Mouse (Mus musculus): Measurements from ENCODE around the gene Fam3c. TPM values are rescaled to one million over a fixed set of nuclear protein-coding genes. Genes with fewer than 3 reads are reported as not detected.
A peak's percentile ranks its signal among the peaks of the same experiment; 100 is the strongest.

Fam3c gene
- polyA plus RNA-seq, 1 experiment from 2014 or later: 59.1 TPM

GRCm38 (mm10) chr6:22357351-22357750 is 1.3 kb upstream of the Fam3c start:
- Histone ChIP-seq H3K4me1 (ENCODE audit: insufficient read depth, low read length) (peaks cover 29% of the 10 kb centered on the region), H3K27ac (ENCODE audit: low read length) (no peak overlapping the region), H3K36me3 (ENCODE audit: insufficient read depth, low read length) (no peaks in the 10 kb centered on the region), H3K4me3 (ENCODE audit: low read length) (no peak overlapping the region), H3K9me3 (ENCODE audit: low read length) (peaks cover 3% of the 10 kb centered on the region), H3K9ac (replicated peaks; ENCODE audit: low read length) (no peak overlapping the region), H3K27me3 (ENCODE audit: insufficient read depth, low read length) (no peaks in the 10 kb centered on the region), H3K4me2 (replicated peaks; ENCODE audit: low read depth, low read length) (no peak overlapping the region)
- WGBS: 97% methylated on average over 4 of the region's 4 CpGs
- ATAC-seq (ENCODE audit: low FRiP score, low TSS enrichment): no peak

GRCm38 (mm10) chr6:22355396-22356085 is 502 bp downstream of the Fam3c start:
- H3K9me3 ChIP-seq (ENCODE audit: low read length): peaks cover 3% of the 10 kb centered on the region
- no peaks in the 10 kb centered on the region for H3K36me3 ChIP-seq (ENCODE audit: insufficient read depth, low read length)
- H3K4me2 ChIP-seq (replicated peaks; ENCODE audit: low read depth, low read length): peak overlapping the region; percentile 55
- ATAC-seq (ENCODE audit: low FRiP score, low TSS enrichment): peak; percentile 88; the same call in 1 of the 2 replicates
- H3K4me3 ChIP-seq (ENCODE audit: low read length): peak overlapping the region; percentile 89
- H3K27ac ChIP-seq (ENCODE audit: low read length): peak overlapping the region; percentile 75
- peak overlapping the region; percentile 91 for H3K9ac ChIP-seq (replicated peaks; ENCODE audit: low read length)
- no peaks in the 10 kb centered on the region for H3K27me3 ChIP-seq (ENCODE audit: insufficient read depth, low read length)
- peaks cover 39% of the 10 kb centered on the region for H3K4me1 ChIP-seq (ENCODE audit: insufficient read depth, low read length)
- WGBS: 2% methylated on average over 56 of the region's 62 CpGs

- H3K27ac ChIP-seq (ENCODE audit: low read length): no peak overlapping the region
- H3K4me2 ChIP-seq (replicated peaks; ENCODE audit: low read depth, low read length): peak overlapping the region; percentile 55
- WGBS: 65% methylated on average over 7 of the region's 7 CpGs
- no peak overlapping the region for H3K9ac ChIP-seq (replicated peaks; ENCODE audit: low read length)
- H3K36me3 ChIP-seq (ENCODE audit: insufficient read depth, low read length): no peaks in the 10 kb centered on the region
- peaks cover 3% of the 10 kb centered on the region for H3K9me3 ChIP-seq (ENCODE audit: low read length)
- no peak for ATAC-seq (ENCODE audit: low FRiP score, low TSS enrichment)
- H3K4me1 ChIP-seq (ENCODE audit: insufficient read depth, low read length): peaks cover 39% of the 10 kb centered on the region
- no peaks in the 10 kb centered on the region for H3K27me3 ChIP-seq (ENCODE audit: insufficient read depth, low read length)
- peak overlapping the region; percentile 89 for H3K4me3 ChIP-seq (ENCODE audit: low read length)
Observed at GRCm38 (mm10) chr6:22354675-22355074, 1.4 kb downstream of the Fam3c start.

- H3K9ac ChIP-seq (replicated peaks; ENCODE audit: low read length): no peak overlapping the region
- H3K4me2 ChIP-seq (replicated peaks; ENCODE audit: low read depth, low read length): peak overlapping the region; percentile 55
- H3K27me3 ChIP-seq (ENCODE audit: insufficient read depth, low read length): no peaks in the 10 kb centered on the region
- ATAC-seq (ENCODE audit: low FRiP score, low TSS enrichment): no peak
- H3K36me3 ChIP-seq (ENCODE audit: insufficient read depth, low read length): no peaks in the 10 kb centered on the region
- WGBS: 24% methylated on average over 1 of the region's 1 CpGs
- no peak overlapping the region for H3K4me3 ChIP-seq (ENCODE audit: low read length)
- peaks cover 43% of the 10 kb centered on the region for H3K4me1 ChIP-seq (ENCODE audit: insufficient read depth, low read length)
- peaks cover 3% of the 10 kb centered on the region for H3K9me3 ChIP-seq (ENCODE audit: low read length)
- H3K27ac ChIP-seq (ENCODE audit: low read length): no peak overlapping the region
Observed at GRCm38 (mm10) chr6:22354031-22354430, 2.0 kb downstream of the Fam3c start.

GRCm38 (mm10) chr6:22351551-22351950 is 4.5 kb downstream of the Fam3c start:
- Histone ChIP-seq H3K36me3 (ENCODE audit: insufficient read depth, low read length) (no peaks in the 10 kb centered on the region), H3K4me2 (replicated peaks; ENCODE audit: low read depth, low read length) (no peak overlapping the region), H3K27me3 (ENCODE audit: insufficient read depth, low read length) (no peaks in the 10 kb centered on the region), H3K4me1 (ENCODE audit: insufficient read depth, low read length) (peaks cover 50% of the 10 kb centered on the region), H3K9ac (replicated peaks; ENCODE audit: low read length) (no peak overlapping the region), H3K9me3 (ENCODE audit: low read length) (no peaks in the 10 kb centered on the region), H3K4me3 (ENCODE audit: low read length) (no peak overlapping the region), H3K27ac (ENCODE audit: low read length) (no peak overlapping the region)
- ATAC-seq (ENCODE audit: low FRiP score, low TSS enrichment): no peak
- WGBS: 79% methylated on average over 9 of the region's 9 CpGs

GRCm38 (mm10) chr6:22350239-22350571 is 5.8 kb downstream of the Fam3c start:
- Histone ChIP-seq H3K4me3 (ENCODE audit: low read length) (no peak overlapping the region), H3K4me2 (replicated peaks; ENCODE audit: low read depth, low read length) (no peak overlapping the region), H3K36me3 (ENCODE audit: insufficient read depth, low read length) (no peaks in the 10 kb centered on the region), H3K27ac (ENCODE audit: low read length) (no peak overlapping the region), H3K9me3 (ENCODE audit: low read length) (no peaks in the 10 kb centered on the region), H3K9ac (replicated peaks; ENCODE audit: low read length) (no peak overlapping the region), H3K4me1 (ENCODE audit: insufficient read depth, low read length) (peaks cover 50% of the 10 kb centered on the region), H3K27me3 (ENCODE audit: insufficient read depth, low read length) (no peaks in the 10 kb centered on the region)
- no peak for ATAC-seq (ENCODE audit: low FRiP score, low TSS enrichment)
- WGBS: 50% methylated on average over 4 of the region's 4 CpGs

- peaks cover 49% of the 10 kb centered on the region for H3K4me1 ChIP-seq (ENCODE audit: insufficient read depth, low read length)
- WGBS: 83% methylated on average over 11 of the region's 11 CpGs
- H3K9me3 ChIP-seq (ENCODE audit: low read length): no peaks in the 10 kb centered on the region
- H3K4me3 ChIP-seq (ENCODE audit: low read length): no peak overlapping the region
- no peaks in the 10 kb centered on the region for H3K27me3 ChIP-seq (ENCODE audit: insufficient read depth, low read length)
- no peak for ATAC-seq (ENCODE audit: low FRiP score, low TSS enrichment)
- H3K36me3 ChIP-seq (ENCODE audit: insufficient read depth, low read length): no peaks in the 10 kb centered on the region
- no peak overlapping the region for H3K4me2 ChIP-seq (replicated peaks; ENCODE audit: low read depth, low read length)
- H3K27ac ChIP-seq (ENCODE audit: low read length): no peak overlapping the region
- no peak overlapping the region for H3K9ac ChIP-seq (replicated peaks; ENCODE audit: low read length)
Observed at GRCm38 (mm10) chr6:22349531-22350238, 6.4 kb downstream of the Fam3c start.

GRCm38 (mm10) chr6:22348975-22349374 is 7.1 kb downstream of the Fam3c start:
- Histone ChIP-seq H3K4me3 (ENCODE audit: low read length) (no peak overlapping the region), H3K9me3 (ENCODE audit: low read length) (no peaks in the 10 kb centered on the region), H3K9ac (replicated peaks; ENCODE audit: low read length) (no peak overlapping the region), H3K27me3 (ENCODE audit: insufficient read depth, low read length) (no peaks in the 10 kb centered on the region), H3K27ac (ENCODE audit: low read length) (no peak overlapping the region), H3K4me1 (ENCODE audit: insufficient read depth, low read length) (peaks cover 49% of the 10 kb centered on the region), H3K4me2 (replicated peaks; ENCODE audit: low read depth, low read length) (no peak overlapping the region), H3K36me3 (ENCODE audit: insufficient read depth, low read length) (no peaks in the 10 kb centered on the region)
- WGBS: 93% methylated on average over 3 of the region's 3 CpGs
- no peak for ATAC-seq (ENCODE audit: low FRiP score, low TSS enrichment)

GRCm38 (mm10) chr6:22348130-22348529 is 7.9 kb downstream of the Fam3c start:
- H3K4me2 ChIP-seq (replicated peaks; ENCODE audit: low read depth, low read length): no peak overlapping the region
- H3K9ac ChIP-seq (replicated peaks; ENCODE audit: low read length): no peak overlapping the region
- H3K4me3 ChIP-seq (ENCODE audit: low read length): no peak overlapping the region
- H3K4me1 ChIP-seq (ENCODE audit: insufficient read depth, low read length): peaks cover 41% of the 10 kb centered on the region
- 0 out of 2 replicates have a peak, but pooled peaks have one; percentile 17 for ATAC-seq (ENCODE audit: low FRiP score, low TSS enrichment)
- no peaks in the 10 kb centered on the region for H3K9me3 ChIP-seq (ENCODE audit: low read length)
- no peaks in the 10 kb centered on the region for H3K27me3 ChIP-seq (ENCODE audit: insufficient read depth, low read length)
- 60% methylated on average over 4 of the region's 4 CpGs for WGBS
- H3K36me3 ChIP-seq (ENCODE audit: insufficient read depth, low read length): no peaks in the 10 kb centered on the region
- no peak overlapping the region for H3K27ac ChIP-seq (ENCODE audit: low read length)
